9 mouse cellular contexts compared by ENCODE assay signal in the genomic region with DNA sequence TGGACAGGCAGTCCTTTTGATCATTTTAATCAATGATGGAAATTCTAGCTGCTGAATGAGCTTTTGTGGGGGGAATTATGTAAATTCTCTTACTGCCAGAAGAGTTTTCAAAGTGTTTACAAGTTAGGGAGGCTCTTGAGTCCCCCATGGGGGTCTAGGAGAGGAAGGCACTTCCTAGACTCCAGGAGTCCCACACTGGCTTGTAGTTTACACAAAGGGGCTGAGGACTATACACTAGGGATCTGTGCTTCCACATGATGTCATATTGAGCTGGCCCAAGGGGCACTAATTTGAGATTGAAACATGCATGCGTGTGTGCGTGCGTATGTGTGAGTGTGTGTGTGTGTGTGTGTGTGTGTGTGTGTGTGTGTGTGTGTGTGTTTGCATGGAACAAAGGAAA. TPM values are rescaled to one million over a fixed set of nuclear protein-coding genes. Genes with fewer than 3 reads are reported as not detected.
DNase-seq lines count a peak whose midpoint lies in the region; ATAC-seq and TF ChIP-seq lines count a peak whose summit lies in the region.
"Had no signal": no experiment of that assay in that cellular context is flagged by ENCODE, and none has a peak within 500 bp of the region (broad histone marks: within the 10 kb centered on the region; RNA-seq: fewer than 3 reads in every experiment).

No protein-coding gene starts in this region.

- H3K4me2 ChIP-seq in liver, embryonic 15.5 days: peak overlapping the region; percentile 79

- TF ChIP-seq POLR2A in testis, adult 2 months (IDR thresholded peaks at IDR 0.05; ENCODE audit: control insufficient read depth, low read depth, low read length): no peak

- peak overlapping the region; percentile 91 for H3K27ac ChIP-seq in testis, adult 2 months (ENCODE audit: control insufficient read depth, insufficient read depth, low read depth, low read length)
- H3K27ac ChIP-seq in liver, embryonic 15.5 days (replicated peaks): no peak overlapping the region

- no peaks in the 10 kb centered on the region for H3K36me3 ChIP-seq in erythroblast, embryonic 14.5 days (ENCODE audit: control insufficient read depth)
- no peaks in the 10 kb centered on the region for H3K36me3 ChIP-seq in testis, adult 2 months (ENCODE audit: control insufficient read depth, insufficient read depth, low read length)
- H3K36me3 ChIP-seq in liver, embryonic 15.5 days (replicated peaks): no peaks in the 10 kb centered on the region

- H3K9me3 ChIP-seq in erythroblast, embryonic 14.5 days (ENCODE audit: control insufficient read depth, low read length): no peaks in the 10 kb centered on the region
- no peaks in the 10 kb centered on the region for H3K9me3 ChIP-seq in liver, embryonic 15.5 days (replicated peaks)

- no peak for DNase-seq in testis, postnatal 10 days (ENCODE audit: low spot score)
- no peak for DNase-seq in adrenal gland, postnatal 25 days
- no peak for DNase-seq in gastrocnemius, postnatal 4 days (ENCODE audit: low spot score in 2 of 2)
- DNase-seq in cerebellum, adult 8-10 months: no peak

- 0 out of 2 replicates have a peak overlapping the region, but pooled peaks have one; percentile 36 for H3K9ac ChIP-seq in liver, embryonic 15.5 days

- no peak for ATAC-seq in erythroblast, adult 5-6 weeks (replicated peaks; ENCODE audit: low FRiP score, poor library complexity, severe bottlenecking)
- ATAC-seq in liver, embryonic 15.5 days (ENCODE audit: insufficient read depth): no peak

- no peak for TF ChIP-seq CTCF in testis, adult 2 months (IDR thresholded peaks at IDR 0.05; ENCODE audit: control insufficient read depth, insufficient read depth, insufficient replicate concordance, low read depth, low read length)

- peak overlapping the region; percentile 67 for H3K4me3 ChIP-seq in erythroblast, embryonic 14.5 days (replicated peaks)
- peak overlapping the region; percentile 89 for H3K4me3 ChIP-seq in testis, adult 2 months (ENCODE audit: control insufficient read depth, low read depth, low read length)
- peak overlapping the region; percentile 60 for H3K4me3 ChIP-seq in liver, embryonic 15.5 days (replicated peaks)

- 87% methylated on average over 3 of the region's 3 CpGs for WGBS in liver, embryonic 15.5 days (ENCODE audit: insufficient replicate concordance)

- no peaks in the 10 kb centered on the region for H3K27me3 ChIP-seq in erythroblast, embryonic 14.5 days (ENCODE audit: control insufficient read depth)
- no peaks in the 10 kb centered on the region for H3K27me3 ChIP-seq in testis, adult 2 months (ENCODE audit: control insufficient read depth, insufficient read depth, low read length)
- H3K27me3 ChIP-seq in liver, embryonic 15.5 days: no peaks in the 10 kb centered on the region

- H3K4me1 ChIP-seq in erythroblast, embryonic 14.5 days (ENCODE audit: control insufficient read depth): peaks cover 14% of the 10 kb centered on the region
- peaks cover 4% of the 10 kb centered on the region for H3K4me1 ChIP-seq in testis, adult 2 months (ENCODE audit: control insufficient read depth, insufficient read depth, low read length)
- peaks cover 14% of the 10 kb centered on the region for H3K4me1 ChIP-seq in liver, embryonic 15.5 days (replicated peaks)

RNA-seq across cellular contexts. Expression of a gene that starts 0.7 kb away (rescaled TPM):
- 0.01 TPM in 1 of 2 replicates, not detected in the other for polyA plus RNA-seq in erythroblast, embryonic 14.5 days (2012)
- not detected in 2 replicates for total RNA-seq in erythroblast, adult 5-6 weeks (2015; ENCODE audit: low replicate concordance)
- total RNA-seq in erythroblast, adult 5-6 weeks (2017; ENCODE audit: low replicate concordance): 3.4 TPM in 1 of 2 replicates, not detected in the other
- 61.8 and 84.2 TPM in 2 replicates for polyA plus RNA-seq in testis, adult 2 months (2012; rRNA removed)
- 1.0 and 1.3 TPM in 2 replicates for polyA plus RNA-seq in liver, embryonic 15.5 days (2015; fragmentation: Nextera tagmentation; extraction: Ambion mirVana)
- total RNA-seq in adrenal gland, postnatal 25 days (2021): 6.0 and 6.2 TPM in 2 replicates
- 1 to 10 TPM; 4.1 to 4.4 TPM for total RNA-seq in gastrocnemius, postnatal 4 days (2021)

RNA-seq across cellular contexts. Expression of a gene that starts 29.1 kb away (rescaled TPM):
- polyA plus RNA-seq in erythroblast, embryonic 14.5 days (2012): not detected in 2 replicates
- not detected in 2 replicates for total RNA-seq in erythroblast, adult 5-6 weeks (2015; ENCODE audit: low replicate concordance)
- not detected in 2 replicates for total RNA-seq in erythroblast, adult 5-6 weeks (2017; ENCODE audit: low replicate concordance)
- 0.32 and 4.6 TPM in 2 replicates for polyA plus RNA-seq in testis, adult 2 months (2012; rRNA removed)
- 0.16 and 0.32 TPM in 2 replicates for polyA plus RNA-seq in liver, embryonic 15.5 days (2015; fragmentation: Nextera tagmentation; extraction: Ambion mirVana)
- 4.6 and 10.4 TPM in 2 replicates for total RNA-seq in adrenal gland, postnatal 25 days (2021)
- total RNA-seq in gastrocnemius, postnatal 4 days (2021): not detected
- polyA plus RNA-seq: C2C12 had no signal
